Mouse (Mus musculus) embryonic fibroblast, embryonic 13.5 days (primary cell): ENCODE results near the gene Slc7a14. TPM values are rescaled to one million over a fixed set of nuclear protein-coding genes. Genes with fewer than 3 reads are reported as not detected.

Experiments
- H3K27ac ChIP-seq: 2 replicates; pipeline ENCODE4 v1.5.1; 2012; ENCODE audit warnings: low read length, control low read depth, inconsistent platforms; ENCODE audit not compliant: insufficient read depth
- H3K4me1 ChIP-seq: 2 replicates; pipeline ENCODE4 v1.6.1; 2011; ENCODE audit warnings: low read length; ENCODE audit not compliant: control insufficient read depth, insufficient read depth
- H3K4me3 ChIP-seq: 2 replicates; pipeline ENCODE4 v1.5.1; 2011; ENCODE audit warnings: mild to moderate bottlenecking, control low read depth, low read length; ENCODE audit not compliant: insufficient read depth
- CTCF ChIP-seq: IDR thresholded peaks from 2 replicates; pipeline ENCODE4 v1.5.1; 2011; ENCODE audit warnings: mild to moderate bottlenecking, control low read depth, low read length, moderate library complexity, borderline replicate concordance; ENCODE audit not compliant: insufficient read depth
- POLR2A ChIP-seq: IDR thresholded peaks from 2 replicates; pipeline ENCODE4 v1.6.1; 2011; ENCODE audit warnings: low read depth, mild to moderate bottlenecking, control low read depth, low read length, moderate library complexity
- polyA plus RNA-seq: library from polyadenylated mRNA; stranded (reverse); fragments of >200 nt; gene quantifications from 2 replicates; pipeline ENCODE4 v1.2.4, GENCODE M21; 2011; ENCODE audit warnings: low read depth; ENCODE audit not compliant: missing spikeins, insufficient read length

Gene Slc7a14
- polyA plus RNA-seq, result not detected in 2 replicates

GRCm38 (mm10) chr3:31309934-31310787, at the start of gene Slc7a14:
Gene Slc7a14, minus strand, starts transcription at chr3:31310378.
- no peaks in the 10 kb centered on the region for H3K4me1 ChIP-seq
- no peak within 1 kb of the TSS for H3K4me3 ChIP-seq
- H3K27ac ChIP-seq, result no peak within 1 kb of the TSS
- TF ChIP-seq POLR2A, result no peak
- TF ChIP-seq CTCF, result no peak

GRCm38 (mm10) chr3:31346540-31346939, 36.4 kb upstream of the Slc7a14 start:
- Histone ChIP-seq H3K4me3 (no peak overlapping the region), H3K27ac (no peak overlapping the region), H3K4me1 (no peaks in the 10 kb centered on the region)
- no peak for TF ChIP-seq POLR2A
- no peak for TF ChIP-seq CTCF

DNA sequence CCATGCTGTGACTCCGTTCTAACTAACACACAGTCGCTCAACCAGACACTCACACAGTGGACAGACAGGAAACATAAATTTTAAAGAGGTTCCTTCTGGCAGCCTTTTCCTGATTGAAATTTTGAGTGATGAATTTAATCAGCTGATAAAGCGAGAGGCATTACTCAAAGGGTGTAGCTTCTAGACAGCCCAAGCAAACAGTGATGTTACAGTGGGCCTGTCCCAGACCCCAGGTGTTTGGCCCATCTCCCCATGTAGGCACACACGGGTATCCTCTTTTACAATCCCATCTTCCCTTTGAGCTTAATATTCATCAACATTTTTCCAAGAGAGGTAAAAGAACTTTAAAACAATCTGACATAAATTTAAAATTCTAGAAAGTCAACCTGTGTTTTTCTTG, 35.6 kb upstream of the Slc7a14 start:
- TF ChIP-seq POLR2A, result no peak
- no peak for TF ChIP-seq CTCF
- no peak overlapping the region for H3K27ac ChIP-seq
- no peak overlapping the region for H3K4me3 ChIP-seq
- no peaks in the 10 kb centered on the region for H3K4me1 ChIP-seq

DNA sequence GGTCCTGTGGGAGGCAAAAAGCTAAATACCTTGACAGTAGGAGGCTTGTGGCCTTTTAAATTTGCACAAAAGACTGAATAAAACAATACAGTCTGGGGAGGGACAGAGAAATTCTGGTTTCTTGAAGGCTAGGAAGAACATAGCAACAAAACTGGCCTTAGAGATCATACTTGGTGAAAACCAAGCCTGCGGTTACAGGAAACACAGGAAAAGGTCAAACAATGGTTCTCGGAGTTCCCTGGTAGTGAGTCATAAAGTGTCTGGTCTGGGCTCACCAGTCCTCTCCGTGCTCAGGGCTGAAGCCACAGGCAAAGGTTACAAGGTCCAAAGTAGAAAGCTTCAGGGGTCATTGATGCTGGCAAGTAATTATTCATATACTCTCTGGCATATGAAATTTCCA, 29.1 kb upstream of the Slc7a14 start:
- TF ChIP-seq CTCF (no peak), POLR2A (no peak)
- H3K4me1 ChIP-seq, result no peaks in the 10 kb centered on the region
- no peak overlapping the region for H3K27ac ChIP-seq
- H3K4me3 ChIP-seq, result no peak overlapping the region

GRCm38 (mm10) chr3:31328237-31328836, 18.2 kb upstream of the Slc7a14 start:
- Histone ChIP-seq H3K4me3 (no peak overlapping the region), H3K4me1 (no peaks in the 10 kb centered on the region), H3K27ac (no peak overlapping the region)
- no peak for TF ChIP-seq CTCF
- TF ChIP-seq POLR2A, result no peak

- Histone ChIP-seq H3K27ac (0 out of 2 replicates have a peak overlapping the region, but pooled peaks have one; percentile 57), H3K4me3 (no peak overlapping the region), H3K4me1 (no peaks in the 10 kb centered on the region)
- TF ChIP-seq CTCF (no peak), POLR2A (no peak)
Observed at GRCm38 (mm10) chr3:31327791-31328190, 17.6 kb upstream of the Slc7a14 start.

DNA sequence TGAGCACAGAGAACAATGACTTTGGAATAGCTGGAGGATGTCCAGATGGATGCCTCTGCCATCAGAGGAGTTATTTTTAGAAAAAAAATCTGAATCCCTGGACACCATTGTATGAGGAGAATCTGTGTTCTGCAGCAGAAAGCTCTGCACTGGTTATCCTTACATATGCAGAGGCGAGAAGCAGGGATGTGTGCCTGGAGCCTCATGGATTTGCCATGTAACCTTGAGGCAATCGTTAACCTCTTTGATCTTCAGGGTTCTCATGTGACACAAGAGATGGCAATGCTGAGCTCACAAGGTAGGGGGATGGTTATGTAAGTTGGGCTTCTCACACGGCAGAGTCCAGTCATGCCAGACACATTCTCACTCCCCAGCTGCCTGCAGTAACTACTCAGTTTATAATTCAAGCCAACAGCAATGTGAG, 14.1 kb upstream of the Slc7a14 start:
- H3K4me1 ChIP-seq, result no peaks in the 10 kb centered on the region
- no peak overlapping the region for H3K4me3 ChIP-seq
- no peak overlapping the region for H3K27ac ChIP-seq
- no peak for TF ChIP-seq POLR2A

DNA sequence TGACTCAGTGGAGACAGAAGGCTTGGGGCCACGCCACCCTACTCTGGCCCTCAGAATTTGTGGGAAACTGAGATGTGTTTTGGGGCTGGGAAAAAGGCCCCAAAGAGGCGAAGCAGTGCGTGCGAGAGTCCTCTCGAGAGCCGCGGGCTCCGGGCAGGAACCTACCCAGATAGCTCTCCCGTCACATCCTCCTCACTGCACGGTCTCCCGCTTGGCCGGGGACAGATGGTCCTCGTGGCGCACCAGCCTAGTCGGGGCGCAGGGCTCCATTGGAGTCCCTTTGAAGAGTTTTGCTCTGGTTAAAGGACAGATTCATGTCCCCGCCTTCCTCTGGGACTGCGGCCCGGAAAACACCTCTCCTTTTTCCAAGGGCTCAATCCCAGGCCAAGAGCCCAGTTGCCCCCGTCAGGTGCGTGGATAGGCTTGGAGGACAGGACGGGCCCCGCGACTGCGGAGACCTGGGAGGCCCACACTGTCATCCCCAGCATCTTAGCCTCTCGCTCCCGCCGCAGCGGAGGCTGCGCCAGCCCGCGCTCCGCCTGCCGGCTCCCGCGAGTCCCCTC, 726 bp downstream of the Slc7a14 start:
- TF ChIP-seq POLR2A, result no peak

DNA sequence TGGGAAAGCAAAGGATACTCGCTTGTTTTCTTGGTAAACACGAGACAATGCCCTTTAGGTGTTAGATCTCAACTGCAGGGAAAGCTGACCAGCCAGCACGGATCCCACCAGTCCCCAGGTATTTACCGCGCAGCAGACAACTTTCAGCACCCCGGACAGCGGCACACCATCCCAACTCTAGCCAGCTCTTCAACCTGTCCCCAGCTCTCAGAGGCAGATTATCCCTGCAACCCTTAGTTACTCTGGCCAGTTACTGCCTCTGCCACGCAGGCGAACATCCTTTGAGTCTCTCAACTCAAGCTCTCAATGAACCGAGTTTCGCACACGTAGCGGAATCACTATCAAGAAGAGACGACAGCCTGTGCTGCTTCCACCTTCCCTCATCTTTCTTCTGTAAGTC, 1.3 kb downstream of the Slc7a14 start:
- H3K4me1 ChIP-seq, result no peaks in the 10 kb centered on the region
- H3K27ac ChIP-seq, result no peak overlapping the region
- TF ChIP-seq POLR2A, result no peak
- no peak for TF ChIP-seq CTCF
- H3K4me3 ChIP-seq, result no peak overlapping the region

More for the DNA sequence above, 726 bp downstream of the Slc7a14 start:
- H3K27ac ChIP-seq, result no peak overlapping the region
- H3K4me1 ChIP-seq, result no peaks in the 10 kb centered on the region
- no peak overlapping the region for H3K4me3 ChIP-seq

DNA sequence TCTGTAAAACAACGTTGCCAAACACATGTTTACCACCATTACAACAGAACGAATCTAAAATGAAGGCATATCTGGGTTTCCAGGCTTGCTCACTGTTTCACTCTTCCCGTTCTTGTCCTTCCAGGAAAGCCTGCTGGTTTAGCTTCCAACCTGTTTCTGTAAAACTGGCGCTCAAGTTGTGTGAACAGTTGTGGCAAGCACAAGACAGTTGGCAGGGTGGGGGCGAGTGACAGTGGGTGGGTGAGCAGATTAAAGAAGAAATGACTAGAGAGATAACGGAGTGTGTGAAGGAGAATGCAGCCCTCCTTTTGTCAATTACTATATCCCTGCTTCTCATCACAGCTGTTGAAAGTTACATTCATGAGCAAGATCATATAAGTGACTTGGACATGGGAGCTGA, 2.2 kb downstream of the Slc7a14 start:
- Histone ChIP-seq H3K4me3 (no peak overlapping the region), H3K27ac (no peak overlapping the region), H3K4me1 (no peaks in the 10 kb centered on the region)
- TF ChIP-seq POLR2A (no peak), CTCF (no peak)
